Mouse (Mus musculus): ENCODE measurements around the gene Chst11.

Chst11 gene

DNA sequence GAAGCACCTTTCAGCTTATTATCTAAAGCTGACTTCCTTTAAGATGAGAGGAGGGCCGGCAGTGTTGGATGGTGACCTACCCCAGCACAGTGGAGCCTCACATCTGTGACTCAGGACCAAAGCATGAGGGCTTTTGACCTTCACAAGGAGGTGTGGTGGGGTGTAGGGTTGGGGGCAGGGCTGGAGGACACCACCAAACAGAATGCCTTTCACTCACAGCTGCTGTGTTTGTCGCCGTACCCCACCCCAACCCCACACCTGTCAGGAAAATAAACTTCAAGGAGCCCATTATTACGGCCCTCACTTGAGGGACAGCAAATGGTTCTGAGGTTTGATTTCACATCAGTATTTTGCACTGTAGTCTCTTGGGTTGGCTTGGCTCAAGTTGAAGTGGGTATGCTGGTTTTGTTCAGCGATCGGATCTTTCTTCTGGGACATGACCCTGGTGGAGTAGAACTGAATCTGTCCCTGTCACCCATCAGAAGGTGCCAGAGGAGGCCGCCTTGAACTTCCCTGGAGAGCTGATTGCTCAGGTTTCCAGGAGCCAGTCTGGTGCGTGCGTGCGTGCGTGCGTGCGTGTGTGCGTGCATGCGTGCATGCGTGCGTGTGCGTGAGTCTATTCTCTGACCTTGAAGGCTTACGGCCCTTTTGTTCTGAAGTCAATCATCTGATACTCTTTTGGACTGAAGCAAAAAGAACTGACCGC lies 51.2 kb downstream of the Chst11 start:
- DNase-seq (ENCODE audit: low spot score): no peak

- DNase-seq (ENCODE audit: low spot score): no peak
Measured at GRCm38 (mm10) chr10:83038166-83038565, 52.9 kb downstream of the Chst11 start.

- no peak for DNase-seq (ENCODE audit: low spot score)
Measured at GRCm38 (mm10) chr10:83039414-83039813, 54.1 kb downstream of the Chst11 start.

GRCm38 (mm10) chr10:83041875-83042274 lies 56.6 kb downstream of the Chst11 start:
- DNase-seq (ENCODE audit: low spot score): no peak

- no peak for DNase-seq (ENCODE audit: low spot score)
Measured at GRCm38 (mm10) chr10:83042613-83043477, 57.5 kb downstream of the Chst11 start.

- no peak for DNase-seq (ENCODE audit: low spot score)
Measured at GRCm38 (mm10) chr10:83043478-83044259, 58.4 kb downstream of the Chst11 start.

- DNase-seq (ENCODE audit: low spot score): no peak
Measured at GRCm38 (mm10) chr10:83049174-83049780, 64.0 kb downstream of the Chst11 start.

- no peak for DNase-seq (ENCODE audit: low spot score)
Measured at GRCm38 (mm10) chr10:83053886-83054550, 68.7 kb downstream of the Chst11 start.

DNA sequence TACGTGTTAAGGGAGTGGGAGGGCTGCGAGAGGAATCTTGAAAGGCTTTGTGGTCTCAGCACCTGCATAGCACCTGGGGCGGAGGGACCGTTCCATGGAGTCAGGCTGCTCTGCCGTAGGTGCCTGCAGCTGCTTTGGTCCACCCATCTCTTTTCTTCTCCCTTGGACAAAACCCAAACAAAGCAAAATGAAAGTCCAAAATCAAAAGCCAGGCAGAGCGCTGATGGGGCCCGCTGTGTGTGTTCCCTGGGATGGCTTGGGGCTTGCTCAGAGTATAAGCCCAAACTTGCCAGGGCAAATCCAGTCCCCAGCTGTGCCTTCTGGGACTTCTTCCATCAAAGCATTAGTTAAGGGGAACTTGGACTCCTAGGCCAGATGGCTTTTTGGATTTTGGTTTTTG lies 71.0 kb downstream of the Chst11 start:
- DNase-seq (ENCODE audit: low spot score): no peak

DNA sequence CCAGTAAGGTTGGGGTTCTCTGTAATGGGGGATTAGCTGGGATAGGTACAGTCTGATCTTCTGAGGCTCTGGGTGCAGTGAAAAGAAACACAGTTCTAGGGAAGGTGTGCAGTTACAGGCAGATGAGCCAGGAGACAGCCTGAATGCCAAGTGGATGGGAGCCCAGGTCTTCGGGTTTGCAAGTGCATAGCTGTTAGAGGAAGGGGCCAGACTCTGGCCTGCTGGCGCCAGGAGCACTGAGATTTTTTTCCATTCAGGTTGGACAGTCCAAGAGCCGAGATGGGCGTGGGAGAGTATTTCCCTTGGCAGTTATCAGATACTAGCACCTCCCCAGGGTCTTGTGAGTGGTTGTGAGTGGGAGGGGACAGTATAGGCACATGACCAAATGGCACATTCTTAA lies 71.6 kb downstream of the Chst11 start:
- DNase-seq (ENCODE audit: low spot score): no peak

DNA sequence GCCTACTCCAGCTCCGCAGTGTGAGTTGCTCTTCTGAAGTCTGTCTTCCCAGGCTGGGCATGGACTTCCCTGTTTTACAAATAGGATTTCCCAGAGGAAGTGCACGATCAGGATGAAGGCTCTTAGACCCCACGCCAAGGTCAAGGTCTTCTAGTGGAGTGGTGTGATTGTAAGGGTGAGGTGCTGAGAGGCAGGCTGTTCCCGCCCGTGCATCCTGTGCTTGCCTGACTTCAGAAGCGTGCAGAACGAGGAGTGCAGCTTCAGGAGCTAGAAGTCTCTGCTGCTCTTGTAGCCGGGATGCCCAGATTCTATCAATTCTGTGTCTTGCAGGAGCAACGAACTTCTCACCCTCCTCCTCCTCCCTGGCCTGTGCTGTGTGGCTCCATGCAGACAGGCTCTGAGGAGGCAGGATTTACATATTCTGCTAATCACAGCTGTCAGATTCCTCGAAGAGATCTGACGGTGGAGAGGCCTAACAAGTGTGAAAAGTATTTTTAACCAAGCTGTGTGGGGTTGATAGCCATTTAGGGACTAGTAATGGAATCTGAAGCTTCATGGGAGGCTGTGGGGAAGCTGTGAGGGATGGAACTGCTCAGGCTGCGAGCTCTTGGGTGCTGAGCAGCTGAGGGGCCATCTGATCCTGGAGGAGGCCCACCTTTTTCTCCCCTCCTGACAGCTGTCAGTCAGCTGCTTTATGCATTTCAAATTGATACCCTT lies 74.9 kb downstream of the Chst11 start:
- no peak for DNase-seq (ENCODE audit: low spot score)

DNA sequence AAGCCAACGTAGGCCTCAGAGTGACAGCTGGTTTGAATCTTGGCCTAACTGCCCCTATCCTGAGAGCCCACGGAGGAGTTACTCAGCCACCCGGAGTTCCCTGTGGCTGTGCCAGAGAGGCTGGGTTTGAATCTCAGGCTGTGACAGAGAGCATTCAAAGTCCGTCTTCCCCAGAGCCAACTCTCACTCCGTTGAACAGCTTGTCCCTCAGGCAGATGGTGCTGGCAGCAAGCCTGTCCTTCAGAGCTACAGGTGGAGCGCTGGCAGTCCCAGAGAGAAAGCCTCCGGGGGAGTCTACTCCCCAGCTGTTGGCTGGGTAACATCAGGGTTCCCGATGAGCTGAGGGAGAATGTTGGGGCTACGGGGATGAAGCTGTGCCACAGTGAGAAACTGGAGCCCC lies 77.0 kb downstream of the Chst11 start:
- no peak for DNase-seq (ENCODE audit: low spot score)

DNA sequence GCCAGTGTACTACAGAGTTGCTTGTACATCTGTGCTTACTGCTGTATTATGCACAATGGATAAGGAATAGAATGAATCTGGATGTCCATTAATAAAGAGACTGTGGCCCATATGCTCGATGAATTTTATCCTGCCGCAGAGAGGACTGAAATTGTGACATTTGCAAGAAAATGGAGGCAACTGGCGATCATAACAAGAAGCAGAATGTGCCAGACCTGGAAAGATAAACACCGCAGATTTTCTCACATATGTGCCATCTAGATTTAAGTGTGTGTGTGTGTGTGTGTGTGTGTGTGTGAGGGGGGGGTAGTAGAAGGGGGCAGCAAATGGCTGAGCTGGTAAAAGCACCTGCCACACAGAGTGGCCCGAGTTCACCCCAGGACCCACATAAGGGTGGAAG lies 79.5 kb downstream of the Chst11 start:
- DNase-seq (ENCODE audit: low spot score): no peak

DNA sequence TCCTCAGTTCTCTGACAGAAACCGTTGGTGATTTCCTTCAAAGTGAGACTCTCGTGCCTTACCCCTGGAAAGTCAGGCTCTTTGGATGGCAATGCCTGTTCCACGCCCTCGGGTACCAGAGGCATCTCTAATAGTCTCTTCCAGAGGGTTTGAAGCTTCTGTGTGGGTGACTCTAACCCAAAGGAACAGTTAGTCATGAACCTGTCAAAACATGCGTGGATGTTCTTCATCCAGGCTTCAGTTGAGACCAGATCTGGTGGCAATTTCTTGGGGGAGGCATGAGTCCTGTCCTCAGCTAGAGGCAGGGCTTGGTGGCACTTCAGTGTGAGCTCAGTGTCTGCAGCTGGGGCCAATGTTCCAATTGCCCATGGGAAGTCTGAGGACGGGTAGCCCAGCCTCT lies 80.9 kb downstream of the Chst11 start:
- no peak for DNase-seq (ENCODE audit: low spot score)

DNA sequence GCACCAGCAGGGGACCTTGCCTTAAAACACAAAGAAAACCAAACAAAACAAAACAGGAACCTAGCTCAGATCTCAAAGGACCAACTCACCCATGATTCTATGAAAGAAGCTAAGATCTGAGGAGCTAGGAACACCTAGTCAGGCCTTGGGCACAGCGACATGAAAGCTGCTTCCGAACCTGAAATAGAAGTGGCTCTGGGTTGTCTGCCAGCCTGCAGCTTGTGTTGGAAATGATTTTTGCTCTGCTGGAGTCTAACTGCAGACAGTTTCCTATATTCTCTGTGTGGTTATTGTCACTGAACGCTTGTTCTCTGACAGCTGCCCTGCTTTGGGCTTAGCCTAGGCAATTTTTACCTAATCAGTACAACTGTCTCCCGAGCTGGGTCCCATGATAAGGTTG lies 82.0 kb downstream of the Chst11 start:
- no peak for DNase-seq (ENCODE audit: low spot score)

GRCm38 (mm10) chr10:83068466-83068865 lies 83.2 kb downstream of the Chst11 start:
- DNase-seq (ENCODE audit: low spot score): no peak

DNA sequence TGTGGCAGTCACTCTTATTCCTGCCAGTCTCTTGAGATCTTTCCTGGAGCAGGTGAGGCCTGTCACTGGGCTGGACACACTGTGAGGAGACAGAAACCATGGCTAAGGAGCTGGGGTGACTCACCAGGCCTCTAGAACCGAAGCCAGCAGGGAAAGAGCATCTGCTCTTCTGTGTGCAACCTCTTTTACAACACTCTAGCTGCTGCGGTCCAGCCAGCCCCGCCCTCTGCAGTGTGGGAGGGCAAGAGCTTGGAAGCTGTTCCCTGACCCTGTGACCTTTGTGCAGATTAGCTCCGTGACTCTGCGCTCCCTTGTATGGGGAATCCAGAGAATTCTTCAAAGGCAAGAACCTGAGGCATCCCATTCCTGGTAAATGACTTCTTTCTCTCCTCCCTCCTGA lies 84.5 kb downstream of the Chst11 start:
- no peak for DNase-seq (ENCODE audit: low spot score)

GRCm38 (mm10) chr10:83071785-83072580 lies 86.7 kb downstream of the Chst11 start:
- DNase-seq (ENCODE audit: low spot score): no peak

DNA sequence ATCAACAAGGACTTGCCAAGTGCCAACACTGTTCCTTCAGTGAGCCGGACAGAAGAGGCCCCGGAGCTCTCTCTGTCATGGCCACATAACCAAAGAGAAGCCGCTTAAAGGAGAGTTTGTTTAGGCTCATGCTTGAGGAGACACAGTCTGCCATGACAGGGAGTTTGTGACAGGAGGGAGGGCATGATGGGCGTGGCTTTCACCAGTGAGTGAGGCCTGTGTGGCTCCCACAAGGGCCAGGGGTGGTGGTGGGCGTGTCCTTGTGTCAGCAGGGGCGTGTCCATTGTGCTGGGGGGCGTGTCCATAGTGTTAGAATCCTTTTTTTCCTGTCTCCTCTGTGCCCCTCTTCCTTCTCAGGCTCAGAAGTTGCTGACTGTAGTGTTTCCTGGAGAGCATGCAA lies 87.8 kb downstream of the Chst11 start:
- no peak for DNase-seq (ENCODE audit: low spot score)

GRCm38 (mm10) chr10:83076816-83077215 lies 91.5 kb downstream of the Chst11 start:
- DNase-seq (ENCODE audit: low spot score): no peak
